Mouse (Mus musculus) CH12.LX (cell line): ENCODE measurements around the gene Gm11937. TPM values are rescaled to one million over a fixed set of nuclear protein-coding genes. Genes with fewer than 3 reads are reported as not detected.
"Not testable (repeated sequence)": the region's sequence is repeated elsewhere in the genome, so short reads cannot be mapped to it uniquely, and the experiment has no call there.

ENCODE experiments used
- DNase-seq: peaks from one replicate; pipeline ENCODE4 v3.0.0-alpha.2; 2013; ENCODE audit errors: extremely low read depth
- H3K27ac ChIP-seq: 2 replicates; pipeline ENCODE4 v1.5.1; 2012; ENCODE audit warnings: low read depth, mild to moderate bottlenecking, control low read depth, moderate library complexity; ENCODE audit not compliant: insufficient read depth
- H3K27me3 ChIP-seq: replicated peaks from 2 replicates; pipeline ENCODE3; 2012; ENCODE audit warnings: inconsistent platforms
- H3K36me3 ChIP-seq, 2 experiments: replicated peaks in 1 of 2; 2 replicates each; pipeline versions ENCODE3 to v1.6.1; 2012; ENCODE audit warnings: inconsistent platforms in 1 of 2, low read length in 1 of 2, mild to moderate bottlenecking in 1 of 2, mixed read lengths in 1 of 2, moderate library complexity in 1 of 2; ENCODE audit not compliant: control insufficient read depth in 1 of 2, insufficient read depth in 1 of 2
- H3K4me1 ChIP-seq, 2 experiments: 2 replicates each; pipeline ENCODE4 v1.6.1; 2012; ENCODE audit warnings: inconsistent platforms in 1 of 2, moderate library complexity in 1 of 2; ENCODE audit not compliant: insufficient read depth in 2 of 2, control insufficient read depth in 1 of 2
- H3K4me2 ChIP-seq: 2 replicates; pipeline ENCODE4 v1.6.1; 2012; ENCODE audit warnings: low read depth, mild to moderate bottlenecking, control low read depth; ENCODE audit not compliant: poor library complexity, insufficient read depth, severe bottlenecking
- H3K4me3 ChIP-seq, 3 experiments: fragments of 150-350 bp in 1 of 3; sonication (generic) in 1 of 3; replicated peaks in 1 of 3; 2 replicates each; pipeline versions ENCODE3 to v1.5.1; 2011 to 2012; ENCODE audit warnings: low read depth in 2 of 3, low read length in 2 of 3, mild to moderate bottlenecking in 2 of 3, moderate library complexity in 2 of 3, control low read depth in 1 of 3, improper control_type of control experiment in 1 of 3, inconsistent platforms in 1 of 3, mixed read lengths in 1 of 3; ENCODE audit not compliant: poor library complexity in 1 of 3
- H3K79me2 ChIP-seq: replicated peaks from 2 replicates; pipeline ENCODE4 v1.6.1; 2012; ENCODE audit warnings: mild to moderate bottlenecking, moderate library complexity; ENCODE audit not compliant: control insufficient read depth, poor library complexity, insufficient read depth, severe bottlenecking; ENCODE audit errors: extremely low read depth
- H3K9ac ChIP-seq: 2 replicates; pipeline ENCODE4 v1.6.1; 2012; ENCODE audit warnings: low read depth, mild to moderate bottlenecking, control low read depth, moderate library complexity; ENCODE audit not compliant: insufficient read depth
- H3K9me3 ChIP-seq: replicated peaks from 2 replicates; pipeline ENCODE3; 2012; ENCODE audit warnings: low read length, inconsistent platforms, mixed read lengths
- CHD2 ChIP-seq: IDR thresholded peaks from 2 replicates; pipeline ENCODE4 v1.6.1; 2011; ENCODE audit warnings: low read length, improper control_type of control experiment
- CTCF ChIP-seq, 2 experiments: IDR thresholded peaks in 1 of 2; conservative IDR thresholded peaks in 1 of 2; 2 replicates each; pipeline ENCODE4 v1.5.1; 2011 to 2012; ENCODE audit warnings: low read depth in 2 of 2, low read length in 2 of 2, improper control_type of control experiment in 1 of 2, inconsistent platforms in 1 of 2, mild to moderate bottlenecking in 1 of 2, moderate library complexity in 1 of 2
- E2F4 ChIP-seq: IDR thresholded peaks from 2 replicates; pipeline ENCODE4 v1.6.1; 2011; ENCODE audit warnings: low read depth, low read length, improper control_type of control experiment; ENCODE audit not compliant: insufficient replicate concordance
- EP300 ChIP-seq: IDR thresholded peaks from 2 replicates; pipeline ENCODE4 v1.6.1; 2011; ENCODE audit warnings: low read length, improper control_type of control experiment
- GABPA ChIP-seq: IDR thresholded peaks from 2 replicates; pipeline ENCODE4 v1.6.1; 2012; ENCODE audit warnings: low read depth, low read length, improper control_type of control experiment, inconsistent platforms; ENCODE audit not compliant: insufficient replicate concordance
- HCFC1 ChIP-seq: IDR thresholded peaks from 2 replicates; pipeline ENCODE4 v1.6.1; 2012; ENCODE audit warnings: low read depth, mild to moderate bottlenecking, inconsistent platforms, low read length, improper control_type of control experiment
- IRF4 ChIP-seq: IDR thresholded peaks from 2 replicates; pipeline ENCODE4 v1.6.1; 2014; ENCODE audit warnings: low read depth, mild to moderate bottlenecking, inconsistent platforms, low read length, improper control_type of control experiment
- JUN ChIP-seq: IDR thresholded peaks from 2 replicates; pipeline ENCODE4 v1.6.1; 2011; ENCODE audit warnings: low read depth, mild to moderate bottlenecking, low read length, improper control_type of control experiment, moderate library complexity; ENCODE audit not compliant: insufficient read depth
- JUND ChIP-seq: conservative IDR thresholded peaks from 2 replicates; pipeline ENCODE4 v1.6.1; 2011; ENCODE audit warnings: low read depth, low read length, improper control_type of control experiment
- MAX ChIP-seq: IDR thresholded peaks from 2 replicates; pipeline ENCODE4 v1.6.1; 2011; ENCODE audit warnings: low read length, improper control_type of control experiment
- NRF1 ChIP-seq: IDR thresholded peaks from 2 replicates; pipeline ENCODE4 v1.6.1; 2014; ENCODE audit warnings: low read depth, mild to moderate bottlenecking, inconsistent platforms, low read length, improper control_type of control experiment, moderate library complexity
- POLR2A ChIP-seq: IDR thresholded peaks from 2 replicates; pipeline ENCODE4 v1.6.1; 2011; ENCODE audit warnings: low read depth, mild to moderate bottlenecking, improper control_type of control experiment, low read length
- POLR2AphosphoS2 ChIP-seq: IDR thresholded peaks from 2 replicates; pipeline ENCODE4 v1.6.1; 2011; ENCODE audit warnings: low read depth, low read length, improper control_type of control experiment
- RCOR1 ChIP-seq: conservative IDR thresholded peaks from 2 replicates; pipeline ENCODE4 v1.6.1; 2012; ENCODE audit warnings: low read depth, mild to moderate bottlenecking, inconsistent platforms, low read length, improper control_type of control experiment
- SIN3A ChIP-seq: IDR thresholded peaks from 2 replicates; pipeline ENCODE4 v1.6.1; 2012; ENCODE audit warnings: low read length, improper control_type of control experiment, inconsistent platforms
- ZC3H11A ChIP-seq: IDR thresholded peaks from 2 replicates; pipeline ENCODE4 v1.6.1; 2012; ENCODE audit warnings: low read depth, mild to moderate bottlenecking, inconsistent platforms, low read length, improper control_type of control experiment
- ZMIZ1 ChIP-seq: IDR thresholded peaks from 2 replicates; pipeline ENCODE4 v1.6.1; 2012; ENCODE audit warnings: low read depth, mild to moderate bottlenecking, inconsistent platforms, low read length, improper control_type of control experiment
- dilution Hi-C: fragments of 300-500 bp; cut with MboI; formaldehyde crosslinking; loops from 2 replicates; pipeline ENCODE4 v1.14.3; 2020; ENCODE audit warnings: low sequenced_read_pairs; ENCODE audit not compliant: extremely low pct_unique_long_range_greater_than_20kb, extremely low pct_ligation_motif_present
- in situ Hi-C: fragments of 300-500 bp; cut with MboI; formaldehyde crosslinking; loops from 3 replicates; pipeline ENCODE4 v1.14.3; 2019; ENCODE audit warnings: low sequenced_read_pairs, low pct_ligation_motif_present, low pct_unique_long_range_greater_than_20kb, mixed read lengths
- polyA plus RNA-seq: library from polyadenylated mRNA; unstranded; fragments of >175 nt; gene quantifications from 2 replicates; pipeline ENCODE4 v1.2.1, GENCODE M21; 2012; ENCODE audit warnings: low read depth; ENCODE audit not compliant: insufficient read length
- total RNA-seq, 2 experiments: library from RNA; depleted of rRNA; stranded (reverse); fragments of 300-350 nt in 1 of 2; fragments of >200 nt in 1 of 2; gene quantifications; 2 replicates each; pipeline ENCODE4 v1.2.3; 2012 to 2014

Gm11937 gene
- total and polyA plus RNA-seq, 3 experiments: not detected

DNA sequence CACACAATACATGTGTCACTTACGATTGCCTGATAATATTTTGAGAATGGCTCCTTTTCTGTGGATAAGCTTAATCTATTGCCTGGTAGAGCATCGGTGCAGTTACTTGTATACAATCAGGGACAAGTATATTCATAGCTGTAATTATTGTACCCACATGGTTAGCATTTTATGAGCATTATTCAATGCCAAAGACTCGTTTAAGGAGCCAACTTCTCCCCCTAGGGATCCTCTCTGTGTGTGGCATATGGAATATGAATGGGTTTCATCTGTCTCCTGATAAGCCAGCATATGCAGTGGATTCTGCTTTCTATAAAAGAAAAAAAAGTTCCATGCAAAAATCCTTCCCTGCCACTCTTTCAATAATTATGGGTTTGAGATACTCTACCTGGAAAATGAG lies 34.4 kb upstream of the Gm11937 start:
- Histone ChIP-seq H3K79me2 (no peaks in the 10 kb centered on the region), H3K27ac (no peak overlapping the region), H3K4me1 (peaks cover 0 to 5% of the 10 kb centered on the region in 2 experiments; a peak in 1 of 4 replicates), H3K4me3 (no peak overlapping the region), H3K9me3 (no peaks in the 10 kb centered on the region), H3K9ac (no peak overlapping the region), H3K4me2 (no peak overlapping the region), H3K36me3 (no peaks in the 10 kb centered on the region), H3K27me3 (peaks cover 69% of the 10 kb centered on the region)
- DNase-seq: no peak
- dilution Hi-C loops (no loop called here), in situ Hi-C loops (no loop called here)
- TF ChIP-seq NRF1 (no peak), ZC3H11A (no peak), ZMIZ1 (no peak), IRF4 (no peak), SIN3A (no peak), HCFC1 (no peak), POLR2AphosphoS2 (no peak), MAX (no peak), JUND (no peak), GABPA (no peak), CHD2 (no peak), E2F4 (no peak), EP300 (no peak), CTCF (conservative IDR thresholded peaks at IDR 0.05 in 1 of 2, IDR thresholded peaks at IDR 0.05 in 1 of 2; ENCODE audit: low read depth in 2 of 2, low read length in 2 of 2) (no peak), JUN (no peak), POLR2A (no peak), RCOR1 (no peak)

DNA sequence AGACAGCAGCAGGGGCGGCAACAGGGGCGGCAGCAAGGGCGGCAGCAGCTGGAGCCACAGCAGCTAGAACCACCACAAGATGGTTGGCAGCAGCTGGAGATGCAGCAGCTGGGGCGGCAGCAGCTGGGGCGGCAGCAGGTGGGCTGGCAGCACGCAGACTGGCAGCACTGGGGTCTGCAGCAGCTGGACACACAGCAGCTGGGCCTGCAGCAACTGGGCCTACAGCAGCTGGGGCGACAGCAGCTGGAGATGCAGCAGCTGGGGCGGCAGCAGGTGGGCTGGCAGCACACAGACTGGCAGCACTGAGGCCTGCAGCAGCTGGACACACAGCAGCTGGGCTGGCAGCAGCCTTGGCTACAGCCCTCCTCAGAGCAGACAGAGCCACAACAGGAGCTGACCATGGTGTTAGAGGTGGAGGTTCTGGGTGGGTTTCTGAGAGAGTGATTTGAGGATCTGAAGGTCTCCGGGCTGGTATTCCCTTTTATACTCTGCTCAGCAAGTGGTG lies 33.7 kb upstream of the Gm11937 start, which contains the start of gene Krtap4-7:
Gene Krtap4-7 (minus strand): TSS at position 455 of the 505 bp plus-strand sequence.
- H3K79me2 ChIP-seq, H3K36me3 ChIP-seq, dilution Hi-C loops, H3K4me2 ChIP-seq, in situ Hi-C loops, H3K4me1 ChIP-seq, H3K4me3 ChIP-seq, DNase-seq, H3K9ac ChIP-seq, H3K9me3 ChIP-seq, H3K27ac ChIP-seq: not testable (repeated sequence)
- peaks cover 69% of the 10 kb centered on the region for H3K27me3 ChIP-seq
